9 mouse cellular contexts compared by ENCODE assay signal in genomic region chr17:53402689-53403306, GRCm38 (mm10).
DNase-seq lines count a peak whose midpoint lies in the region; ATAC-seq lines count a peak whose summit lies in the region.
"Had no signal": no experiment of that assay in that cellular context is flagged by ENCODE, and none has a peak within 500 bp of the region (broad histone marks: within the 10 kb centered on the region; RNA-seq: fewer than 3 reads in every experiment).

No protein-coding gene starts in this region.

- no peak overlapping the region for H3K4me2 ChIP-seq in hindbrain, embryonic 11.5 days (replicated peaks; ENCODE audit: low read depth, low read length)
- no peak overlapping the region for H3K4me2 ChIP-seq in hindbrain, embryonic 16.5 days (ENCODE audit: low read length)
- peak overlapping the region; percentile 30 for H3K4me2 ChIP-seq in limb, embryonic 13.5 days (replicated peaks)
- H3K4me2 ChIP-seq: limb, embryonic 15.5 days had no signal

- DNase-seq in hindbrain, embryonic 11.5 days (ENCODE audit: low spot score): peak; percentile 47
- peak; percentile 67 for DNase-seq in R1 (ENCODE audit: low read depth, low spot score)
- DNase-seq in embryo, embryonic 10 days (ENCODE audit: low spot score): peak; percentile 52
- DNase-seq in heart, postnatal 10 days: peak; percentile 36 to 57
- DNase-seq in ovary, postnatal 14 days (ENCODE audit: low spot score): peak; percentile 33
- DNase-seq in Muller cell, postnatal 12 days (ENCODE audit: inconsistent ontology term): no peak

- no peak overlapping the region for H3K4me3 ChIP-seq in hindbrain, embryonic 11.5 days (ENCODE audit: low read depth, low read length)
- no peak overlapping the region for H3K4me3 ChIP-seq in hindbrain, embryonic 16.5 days (ENCODE audit: low read length)
- H3K4me3 ChIP-seq in limb, embryonic 13.5 days: no peak overlapping the region
- H3K4me3 ChIP-seq: limb, embryonic 15.5 days had no signal

- H3K9ac ChIP-seq in hindbrain, embryonic 11.5 days (ENCODE audit: low read depth, low read length): no peak overlapping the region
- no peak overlapping the region for H3K9ac ChIP-seq in hindbrain, embryonic 16.5 days (ENCODE audit: low read depth, low read length)
- no peak overlapping the region for H3K9ac ChIP-seq in limb, embryonic 13.5 days
- H3K9ac ChIP-seq: limb, embryonic 15.5 days had no signal

- no peaks in the 10 kb centered on the region for H3K27me3 ChIP-seq in hindbrain, embryonic 11.5 days (ENCODE audit: control insufficient read depth, insufficient read depth, low read length)
- no peaks in the 10 kb centered on the region for H3K27me3 ChIP-seq in hindbrain, embryonic 16.5 days (replicated peaks; ENCODE audit: control insufficient read depth, insufficient read depth, low read length)
- no peaks in the 10 kb centered on the region for H3K27me3 ChIP-seq in limb, embryonic 13.5 days
- H3K27me3 ChIP-seq: limb, embryonic 15.5 days had no signal

- intact Hi-C loops in heart, postnatal 10 days (cut with DNase I): loop anchor here (10.0 kb wide), 2 partner anchors 292 to 432 kb away; no protein-coding TSS in a partner anchor

- no peaks in the 10 kb centered on the region for H3K36me3 ChIP-seq in hindbrain, embryonic 11.5 days (ENCODE audit: control insufficient read depth, insufficient read depth, low read length)
- H3K36me3 ChIP-seq in hindbrain, embryonic 16.5 days (ENCODE audit: control insufficient read depth, insufficient read depth, low read length): no peaks in the 10 kb centered on the region
- H3K36me3 ChIP-seq in limb, embryonic 13.5 days: no peaks in the 10 kb centered on the region
- H3K36me3 ChIP-seq: limb, embryonic 15.5 days had no signal

- no peaks in the 10 kb centered on the region for H3K4me1 ChIP-seq in hindbrain, embryonic 11.5 days (replicated peaks; ENCODE audit: control insufficient read depth, insufficient read depth, low read length)
- H3K4me1 ChIP-seq in hindbrain, embryonic 16.5 days (ENCODE audit: control insufficient read depth, insufficient read depth, low read depth, low read length): no peaks in the 10 kb centered on the region
- no peaks in the 10 kb centered on the region for H3K4me1 ChIP-seq in limb, embryonic 13.5 days
- H3K4me1 ChIP-seq: limb, embryonic 15.5 days had no signal

- no peaks in the 10 kb centered on the region for H3K9me3 ChIP-seq in hindbrain, embryonic 11.5 days (ENCODE audit: control insufficient read depth, low read length)
- no peaks in the 10 kb centered on the region for H3K9me3 ChIP-seq in hindbrain, embryonic 16.5 days (ENCODE audit: control insufficient read depth, low read length)
- no peaks in the 10 kb centered on the region for H3K9me3 ChIP-seq in limb, embryonic 13.5 days
- H3K9me3 ChIP-seq: limb, embryonic 15.5 days had no signal

- no peak; the same call in 1 of the 2 replicates for ATAC-seq in hindbrain, embryonic 11.5 days (ENCODE audit: low FRiP score)
- no peak for ATAC-seq in hindbrain, embryonic 16.5 days
- no peak for ATAC-seq in limb, embryonic 13.5 days (ENCODE audit: low FRiP score, low read depth)

- no peak overlapping the region for H3K27ac ChIP-seq in hindbrain, embryonic 11.5 days (ENCODE audit: low read depth, low read length)
- no peak overlapping the region for H3K27ac ChIP-seq in hindbrain, embryonic 16.5 days (ENCODE audit: low read depth, low read length)
- no peak overlapping the region for H3K27ac ChIP-seq in limb, embryonic 13.5 days
- H3K27ac ChIP-seq: limb, embryonic 15.5 days had no signal

- WGBS in hindbrain, embryonic 11.5 days: 49% methylated on average over 10 of the region's 10 CpGs
- 48% methylated on average over 10 of the region's 10 CpGs for WGBS in hindbrain, embryonic 16.5 days
- WGBS in limb, embryonic 13.5 days: 40% methylated on average over 10 of the region's 10 CpGs
